ENCODE assay signal across 21 mouse cellular contexts in genomic region chr14:102199430-102199829, GRCm38 (mm10).
A peak's percentile ranks its signal among the peaks of the same experiment; 100 is the strongest.
DNase-seq lines count a peak whose midpoint lies in the region; ATAC-seq and TF ChIP-seq lines count a peak whose summit lies in the region.
"Had no signal": no experiment of that assay in that cellular context is flagged by ENCODE, and none has a peak within 500 bp of the region (broad histone marks: within the 10 kb centered on the region; RNA-seq: fewer than 3 reads in every experiment).

No protein-coding gene starts in this region.

- H3K9ac ChIP-seq in stomach, postnatal 0 days (ENCODE audit: low read length), result no peak overlapping the region
- H3K9ac ChIP-seq: forebrain, embryonic 15.5 days; heart, embryonic 13.5 days; midbrain, embryonic 13.5 days had no signal

- 80% methylated on average over 6 of the region's 6 CpGs for WGBS in stomach, postnatal 0 days

- no peak for TF ChIP-seq CTCF in stomach, postnatal 0 days (IDR thresholded peaks at IDR 0.05; ENCODE audit: low read depth)

- H3K4me3 ChIP-seq in stomach, postnatal 0 days (ENCODE audit: low read depth, low read length), result no peak overlapping the region
- H3K4me3 ChIP-seq: erythroblast, embryonic 14.5 days; forebrain, embryonic 15.5 days; heart, embryonic 13.5 days; midbrain, embryonic 13.5 days; myocyte had no signal

- no peak overlapping the region for H3K4me2 ChIP-seq in stomach, postnatal 0 days (replicated peaks; ENCODE audit: low read depth)
- H3K4me2 ChIP-seq: forebrain, embryonic 15.5 days; heart, embryonic 13.5 days; midbrain, embryonic 13.5 days had no signal

- H3K27me3 ChIP-seq in stomach, postnatal 0 days (ENCODE audit: control insufficient read depth, insufficient read depth, low read length), result no peaks in the 10 kb centered on the region
- H3K27me3 ChIP-seq: CH12.LX; forebrain, embryonic 15.5 days; heart, embryonic 13.5 days; midbrain, embryonic 13.5 days had no signal

- no peak for TF ChIP-seq EP300 in stomach, postnatal 0 days (optimal IDR thresholded peaks at IDR 0.05)

- no peaks in the 10 kb centered on the region for H3K4me1 ChIP-seq in stomach, postnatal 0 days (replicated peaks; ENCODE audit: control insufficient read depth, insufficient read depth)
- H3K4me1 ChIP-seq: forebrain, embryonic 15.5 days; heart, embryonic 13.5 days; midbrain, embryonic 13.5 days had no signal

- DNase-seq in left cerebral cortex, adult 11 months (ENCODE audit: low spot score), result peak; percentile 84
- DNase-seq in left cerebral cortex, postnatal 4 days, result no peak
- peak; percentile 72 to 79 for DNase-seq in layer of hippocampus, adult 8-10 months (ENCODE audit: low spot score in 2 of 2)
- peak; percentile 82 to 85 for DNase-seq in left cerebral cortex, adult 9 months (ENCODE audit: low spot score in 2 of 2)
- peak; percentile 95 for DNase-seq in telencephalon, adult 2 months (ENCODE audit: low read depth, low spot score)
- DNase-seq in urinary bladder, adult 2 months (ENCODE audit: low spot score), result no peak
- DNase-seq in heart, postnatal 36 days, result no peak
- DNase-seq in stomach, postnatal 0 days (ENCODE audit: low spot score), result no peak
- DNase-seq: adrenal gland, postnatal 14 days; cerebellum, adult 8-10 months; gastrocnemius, postnatal 14 days; kidney, adult 8-10 months; lung, adult 2 months; spleen, adult 18-20 months had no signal

- H3K36me3 ChIP-seq in stomach, postnatal 0 days (ENCODE audit: control insufficient read depth, insufficient read depth, low read length), result no peaks in the 10 kb centered on the region
- H3K36me3 ChIP-seq: forebrain, embryonic 15.5 days; heart, embryonic 13.5 days; midbrain, embryonic 13.5 days had no signal

- no peak for ATAC-seq in stomach, postnatal 0 days (ENCODE audit: low FRiP score, low TSS enrichment)
- ATAC-seq: forebrain, embryonic 15.5 days; midbrain, embryonic 13.5 days had no signal

- intact Hi-C loops in left cerebral cortex, postnatal 4 days (cut with DNase I), result no loop called here
- intact Hi-C loops in heart, postnatal 36 days (cut with DNase I), result no loop called here

- no peaks in the 10 kb centered on the region for H3K9me3 ChIP-seq in stomach, postnatal 0 days (ENCODE audit: control insufficient read depth, low read length)
- H3K9me3 ChIP-seq: forebrain, embryonic 15.5 days; heart, embryonic 13.5 days; midbrain, embryonic 13.5 days had no signal

- H3K27ac ChIP-seq in stomach, postnatal 0 days (replicated peaks), result no peak overlapping the region
- H3K27ac ChIP-seq: forebrain, embryonic 15.5 days; heart, embryonic 13.5 days; macrophage; midbrain, embryonic 13.5 days had no signal

Comparison
In these comparisons a context has a peak if more than half of its experiments do, and no peak if none do; other contexts are left out.
1. DNase-seq: peak in left cerebral cortex, adult 11 months (single experiment), layer of hippocampus, adult 8-10 months (2 of 2), left cerebral cortex, adult 9 months (2 of 2) and telencephalon, adult 2 months (single experiment); none in left cerebral cortex, postnatal 4 days (single experiment), urinary bladder, adult 2 months (single experiment), heart, postnatal 36 days (0 of 2) and stomach, postnatal 0 days (single experiment).